Mouse (Mus musculus) left cerebral cortex, postnatal 10 days (tissue): ENCODE results near the gene Lrrn4cl. TPM values are rescaled to one million over a fixed set of nuclear protein-coding genes. Genes with fewer than 3 reads are reported as not detected.

Source experiments
- DNase-seq, 2 experiments: peaks; one replicate each; pipeline ENCODE4 v3.0.0; 2021 to 2022; ENCODE audit warnings: low spot score in 2 of 2, mixed read lengths in 1 of 2; ENCODE audit errors: extremely low spot score in 1 of 2
- intact Hi-C: fragments of 180-260 bp; cut with DNase I; formaldehyde crosslinking; loops from one replicate; pipeline ENCODE4 v1.15.1; 2025
- total RNA-seq, 2 experiments: library from RNA; stranded (reverse); gene quantifications; 2 replicates each; pipeline ENCODE4 v1.2.3; 2021

The Lrrn4cl gene
- 1 to 10 TPM in 1 of 2 experiments, under 1 TPM in 1; 0.43 to 1.0 TPM for total RNA-seq

- intact Hi-C loops, result loop anchor here (10.0 kb wide), 1 partner anchor 234 kb away; the partner anchor contains the start of gene Scgb1a1
- DNase-seq, result peak in 1 of 2 experiments; percentile 65
Measured at GRCm38 (mm10) chr19:8850402-8850901, at the start of gene Lrrn4cl. Gene Lrrn4cl, plus strand, starts transcription at chr19:8850768.

- peak; percentile 97 to 98 for DNase-seq
- intact Hi-C loops, result no loop called here
Measured at GRCm38 (mm10) chr19:8802130-8802821, 48.3 kb upstream of the Lrrn4cl start, which contains the start of gene Zbtb3. Gene Zbtb3, plus strand, starts transcription at chr19:8802555.

- DNase-seq, result no peak
- intact Hi-C loops, result no loop called here
Measured at GRCm38 (mm10) chr19:8803204-8803780, 47.3 kb upstream of the Lrrn4cl start.

GRCm38 (mm10) chr19:8803879-8804660 is 46.5 kb upstream of the Lrrn4cl start:
- intact Hi-C loops, result no loop called here
- no peak for DNase-seq

- no peak for DNase-seq
- intact Hi-C loops, result no loop called here
Measured at GRCm38 (mm10) chr19:8806810-8807209, 43.8 kb upstream of the Lrrn4cl start.

- no peak for DNase-seq
- intact Hi-C loops, result loop anchor here (5.0 kb wide), 1 partner anchor 44 kb away; the partner anchor contains the start of genes Tmem179b and Tmem223
Measured at GRCm38 (mm10) chr19:8815812-8816211, 34.8 kb upstream of the Lrrn4cl start.

GRCm38 (mm10) chr19:8817001-8817400 is 33.6 kb upstream of the Lrrn4cl start:
- no peak for DNase-seq
- intact Hi-C loops, result loop anchor here (5.0 kb wide), 1 partner anchor 45 kb away; the partner anchor contains the start of genes Tmem179b and Tmem223

GRCm38 (mm10) chr19:8818301-8818798 is 32.2 kb upstream of the Lrrn4cl start:
- no peak for DNase-seq
- intact Hi-C loops, result loop anchor here (5.0 kb wide), 1 partner anchor 46 kb away; the partner anchor contains the start of genes Tmem179b and Tmem223

GRCm38 (mm10) chr19:8818801-8819595 is 31.6 kb upstream of the Lrrn4cl start, which contains the start of gene Ttc9c:
Gene Ttc9c, minus strand, starts transcription at chr19:8819333.
- DNase-seq, result peak; percentile 98
- intact Hi-C loops, result loop anchor here (5.0 kb wide), 1 partner anchor 47 kb away; the partner anchor contains the start of genes Tmem179b and Tmem223

- intact Hi-C loops, result loop anchor here (5.0 kb wide), 1 partner anchor 48 kb away; the partner anchor contains the start of genes Tmem179b and Tmem223
- peak; percentile 97 to 99 for DNase-seq
Measured at GRCm38 (mm10) chr19:8819596-8820423, 30.8 kb upstream of the Lrrn4cl start, which contains the start of gene Hnrnpul2. Gene Hnrnpul2, plus strand, starts transcription at chr19:8820010.

GRCm38 (mm10) chr19:8820424-8820956 is 30.1 kb upstream of the Lrrn4cl start:
- intact Hi-C loops, result no loop called here

GRCm38 (mm10) chr19:8821146-8821545 is 29.4 kb upstream of the Lrrn4cl start:
- intact Hi-C loops, result no loop called here
- DNase-seq, result no peak

More at GRCm38 (mm10) chr19:8820424-8820956, 30.1 kb upstream of the Lrrn4cl start:
- DNase-seq, result peak in 1 of 2 experiments; percentile 73

- no peak for DNase-seq
- intact Hi-C loops, result no loop called here
Measured at GRCm38 (mm10) chr19:8822696-8823095, 27.9 kb upstream of the Lrrn4cl start.

- intact Hi-C loops, result loop anchor here (5.0 kb wide), 1 partner anchor 83 kb away; no protein-coding TSS in a partner anchor
Measured at GRCm38 (mm10) chr19:8829660-8830059, 20.9 kb upstream of the Lrrn4cl start, which contains the start of gene AC129217.1. Gene AC129217.1, plus strand, starts transcription at chr19:8829773.

GRCm38 (mm10) chr19:8830664-8831063 is 19.9 kb upstream of the Lrrn4cl start:
- DNase-seq, result no peak
- intact Hi-C loops, result no loop called here

More at GRCm38 (mm10) chr19:8829660-8830059, 20.9 kb upstream of the Lrrn4cl start, which contains the start of gene AC129217.1:
- no peak for DNase-seq

GRCm38 (mm10) chr19:8831262-8831661 is 19.3 kb upstream of the Lrrn4cl start:
- DNase-seq, result no peak
- intact Hi-C loops, result no loop called here
